Mouse (Mus musculus) hindbrain, embryonic 16.5 days (tissue): ENCODE results near the gene Pou2f2. TPM values are rescaled to one million over a fixed set of nuclear protein-coding genes. Genes with fewer than 3 reads are reported as not detected.

Source experiments
- ATAC-seq: fragments of 200-750 bp; cut with Nextera tagmentation; 2 replicates; pipeline ENCODE4 v1.8.0; 2017; ENCODE audit warnings: moderate TSS enrichment, moderate library complexity
- H3K27ac ChIP-seq: fragments of 300-500 bp; sonication (generic); 2 replicates; pipeline ENCODE4 v1.5.1; 2014; ENCODE audit warnings: low read depth, mild to moderate bottlenecking, control low read depth, low read length, moderate library complexity
- H3K27me3 ChIP-seq: fragments of 300-500 bp; sonication (generic); replicated peaks from 2 replicates; pipeline ENCODE4 v1.6.1; 2014; ENCODE audit warnings: low read length; ENCODE audit not compliant: control insufficient read depth, insufficient read depth
- H3K36me3 ChIP-seq: fragments of 300-500 bp; sonication (generic); 2 replicates; pipeline ENCODE4 v1.6.1; 2014; ENCODE audit warnings: mild to moderate bottlenecking, low read length, moderate library complexity, mixed read lengths; ENCODE audit not compliant: control insufficient read depth, insufficient read depth
- H3K4me1 ChIP-seq: fragments of 300-500 bp; sonication (generic); 2 replicates; pipeline ENCODE4 v1.6.1; 2014; ENCODE audit warnings: low read depth, low read length; ENCODE audit not compliant: control insufficient read depth, insufficient read depth
- H3K4me2 ChIP-seq: fragments of 300-500 bp; sonication (generic); 2 replicates; pipeline ENCODE4 v1.6.1; 2014; ENCODE audit warnings: mild to moderate bottlenecking, low read length, control low read depth, moderate library complexity
- H3K4me3 ChIP-seq: fragments of 300-500 bp; sonication (generic); 2 replicates; pipeline ENCODE4 v1.5.1; 2014; ENCODE audit warnings: mild to moderate bottlenecking, low read length, control low read depth, moderate library complexity
- H3K9ac ChIP-seq: fragments of 300-500 bp; sonication (generic); 2 replicates; pipeline ENCODE4 v1.6.1; 2014; ENCODE audit warnings: low read depth, mild to moderate bottlenecking, control low read depth, low read length, moderate library complexity
- H3K9me3 ChIP-seq: fragments of 300-500 bp; sonication (generic); 2 replicates; pipeline ENCODE4 v1.6.1; 2014; ENCODE audit warnings: mild to moderate bottlenecking, low read length, moderate library complexity; ENCODE audit not compliant: control insufficient read depth
- WGBS: fragments of 180-500 bp; shearing (Covaris S2); extraction: QIAGEN DNeasy Blood & Tissue Kit; methylation state at CpG from one replicate; pipeline ENCODE4 v1.1.7; 2014; 5-methylcytosine and 5-hydroxymethylcytosine counted together
- polyA plus RNA-seq: library from polyadenylated mRNA; unstranded; fragments of >200 nt; fragmentation: Nextera tagmentation; extraction: Ambion mirVana; gene quantifications from 2 replicates; pipeline ENCODE4 v1.2.1, GENCODE M21; 2015

Pou2f2 gene
- polyA plus RNA-seq, 1 experiment from 2014 or later: 19.8 TPM

DNA sequence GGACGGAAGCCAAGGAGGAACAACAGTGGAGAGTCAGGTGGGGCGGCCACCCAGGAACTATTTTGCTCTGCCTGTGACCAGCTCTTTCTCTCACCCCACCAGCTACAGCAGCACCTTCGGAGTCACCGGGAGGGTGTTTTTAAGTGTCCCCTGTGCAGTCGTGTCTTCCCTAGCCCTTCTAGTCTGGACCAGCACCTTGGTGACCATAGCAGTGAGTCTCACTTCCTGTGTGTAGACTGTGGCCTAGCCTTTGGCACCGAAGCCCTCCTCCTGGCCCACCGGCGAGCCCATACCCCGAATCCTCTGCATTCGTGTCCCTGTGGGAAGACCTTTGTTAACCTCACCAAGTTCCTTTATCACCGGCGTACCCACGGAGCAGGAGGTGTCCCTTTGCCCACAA, 99.1 kb downstream of the Pou2f2 start:
- WGBS: 95% methylated on average over 13 of the region's 13 CpGs

DNA sequence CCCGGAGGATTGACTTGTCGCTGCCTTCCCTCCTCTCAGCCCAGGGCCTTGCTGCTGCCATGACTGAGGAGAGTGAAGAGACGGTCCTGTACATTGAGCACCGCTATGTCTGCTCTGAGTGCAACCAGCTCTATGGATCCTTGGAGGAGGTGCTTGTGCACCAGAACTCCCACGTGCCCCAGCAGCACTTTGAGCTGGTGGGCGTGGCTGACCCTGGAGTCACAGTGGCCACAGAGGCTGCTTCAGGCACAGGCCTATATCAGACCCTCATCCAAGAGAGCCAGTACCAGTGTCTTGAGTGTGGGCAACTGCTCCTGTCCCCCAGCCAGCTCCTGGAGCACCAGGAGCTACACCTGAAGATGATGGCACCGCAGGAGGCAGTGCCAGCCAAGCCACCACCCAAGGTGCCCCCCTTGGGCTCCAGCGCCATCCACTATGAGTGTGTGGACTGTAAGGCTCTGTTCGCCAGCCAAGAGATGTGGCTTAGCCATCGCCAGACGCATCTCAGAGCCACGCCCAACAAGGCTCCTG, 100.0 kb downstream of the Pou2f2 start:
- no peak for ATAC-seq
- 77% methylated on average over 12 of the region's 12 CpGs for WGBS
- no peaks in the 10 kb centered on the region for H3K9me3 ChIP-seq
- H3K36me3 ChIP-seq: peaks cover 31% of the 10 kb centered on the region
- no peak overlapping the region for H3K4me2 ChIP-seq
- H3K9ac ChIP-seq: no peak overlapping the region
- no peak overlapping the region for H3K27ac ChIP-seq
- no peak overlapping the region for H3K4me3 ChIP-seq
- peaks cover 21% of the 10 kb centered on the region for H3K4me1 ChIP-seq
- H3K27me3 ChIP-seq: no peaks in the 10 kb centered on the region

More for the DNA sequence above, 99.1 kb downstream of the Pou2f2 start:
- Histone ChIP-seq H3K4me2 (no peak overlapping the region), H3K27me3 (no peaks in the 10 kb centered on the region), H3K27ac (no peak overlapping the region), H3K36me3 (peaks cover 31% of the 10 kb centered on the region), H3K4me1 (peaks cover 21% of the 10 kb centered on the region), H3K9ac (no peak overlapping the region), H3K9me3 (no peaks in the 10 kb centered on the region), H3K4me3 (no peak overlapping the region)
- no peak for ATAC-seq

DNA sequence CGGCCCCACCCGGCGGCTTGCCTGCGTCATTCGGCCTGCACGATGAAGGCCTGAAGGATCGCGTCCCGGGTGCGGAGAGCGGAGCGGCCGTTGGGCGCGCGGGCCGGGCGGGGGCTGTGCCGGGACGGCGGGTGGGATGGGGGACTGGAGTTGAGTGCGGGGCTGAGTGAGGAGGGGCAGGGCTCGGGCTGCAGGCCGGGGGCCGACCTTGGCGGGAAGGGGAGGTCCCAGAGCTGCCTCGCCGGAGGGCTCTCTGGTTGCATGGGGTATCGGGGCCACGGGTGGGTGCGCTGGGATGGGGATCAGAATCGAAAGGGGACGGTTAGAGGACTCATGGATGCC, 102.1 kb downstream of the Pou2f2 start:
- no peak for ATAC-seq
- no peaks in the 10 kb centered on the region for H3K9me3 ChIP-seq
- no peaks in the 10 kb centered on the region for H3K27me3 ChIP-seq
- H3K4me1 ChIP-seq: peaks cover 31% of the 10 kb centered on the region
- H3K27ac ChIP-seq: peak overlapping the region; percentile 97
- H3K36me3 ChIP-seq: peaks cover 25% of the 10 kb centered on the region
- peak overlapping the region; percentile 82 for H3K9ac ChIP-seq
- H3K4me2 ChIP-seq: peak overlapping the region; percentile 81
- peak overlapping the region; percentile 97 for H3K4me3 ChIP-seq
- WGBS: 0% methylated on average over 33 of the region's 33 CpGs

DNA sequence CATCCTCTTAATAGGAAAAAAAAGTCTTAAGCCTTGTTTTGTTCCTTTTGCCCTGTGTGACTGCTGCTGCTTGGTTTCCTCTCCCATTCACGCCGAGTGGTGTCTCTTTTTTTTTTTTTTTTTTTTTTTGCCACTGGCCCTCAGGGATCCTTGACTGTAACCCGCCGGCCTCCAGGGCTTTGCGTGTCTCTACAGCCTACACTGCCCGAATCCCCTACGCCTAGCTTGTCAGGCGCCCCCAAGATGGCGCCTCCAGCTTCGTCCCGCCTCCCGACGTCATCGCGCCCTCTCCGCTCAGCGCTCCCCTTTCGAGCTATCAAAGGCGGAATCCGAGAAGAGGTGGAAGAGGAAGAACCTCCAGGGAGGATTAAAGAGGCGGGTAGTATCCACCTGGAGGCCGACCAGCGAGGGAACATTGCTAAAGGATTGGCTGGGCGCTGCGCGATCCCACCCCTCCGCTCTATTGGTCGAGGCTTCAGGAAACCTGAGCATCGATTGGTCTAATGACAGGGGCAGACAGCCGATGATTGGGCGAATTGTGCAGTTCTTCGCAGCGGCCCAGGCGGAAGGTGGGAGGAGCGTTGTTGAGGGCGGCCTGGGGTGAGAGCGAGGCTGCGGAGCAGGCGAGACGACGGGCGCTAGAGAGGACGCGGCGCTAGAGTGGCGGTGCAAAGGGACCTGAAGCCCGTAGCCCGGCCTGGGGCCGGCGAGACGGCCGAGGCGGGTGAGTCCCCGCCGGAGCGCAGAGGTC, 102.7 kb downstream of the Pou2f2 start:
- Histone ChIP-seq H3K27me3 (no peaks in the 10 kb centered on the region), H3K4me2 (peak overlapping the region; percentile 81), H3K27ac (peak overlapping the region; percentile 97), H3K9ac (peak overlapping the region; percentile 82), H3K4me1 (peaks cover 31% of the 10 kb centered on the region), H3K9me3 (no peaks in the 10 kb centered on the region), H3K36me3 (peaks cover 20% of the 10 kb centered on the region), H3K4me3 (peak overlapping the region; percentile 97)
- under 1% methylated on average over 56 of the region's 56 CpGs for WGBS
- peak; percentile 97 for ATAC-seq

DNA sequence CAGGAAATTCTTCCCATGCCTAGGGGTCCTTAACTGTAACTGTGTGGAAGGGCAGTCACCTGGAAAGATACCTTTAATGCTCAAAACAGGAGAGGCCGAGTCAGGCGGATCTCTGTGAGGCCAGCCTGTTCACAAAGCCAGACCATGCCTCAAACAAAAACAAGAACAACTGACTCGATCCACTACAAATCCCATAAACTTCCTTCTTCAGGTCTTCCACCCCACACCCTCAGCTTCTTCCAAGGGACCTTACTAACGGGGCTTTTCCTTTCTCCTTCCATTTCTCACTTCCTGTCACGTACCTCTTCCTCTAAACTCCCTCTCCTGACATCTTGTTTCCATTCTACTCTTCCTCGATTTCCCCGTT, 103.2 kb downstream of the Pou2f2 start:
- Histone ChIP-seq H3K27ac (peak overlapping the region; percentile 76), H3K9ac (peak overlapping the region; percentile 61), H3K4me3 (peak overlapping the region; percentile 97), H3K9me3 (no peaks in the 10 kb centered on the region), H3K27me3 (no peaks in the 10 kb centered on the region), H3K4me2 (peak overlapping the region; percentile 75), H3K4me1 (peaks cover 32% of the 10 kb centered on the region), H3K36me3 (peaks cover 14% of the 10 kb centered on the region)
- WGBS: 22% methylated on average over 7 of the region's 7 CpGs
- ATAC-seq: no peak

DNA sequence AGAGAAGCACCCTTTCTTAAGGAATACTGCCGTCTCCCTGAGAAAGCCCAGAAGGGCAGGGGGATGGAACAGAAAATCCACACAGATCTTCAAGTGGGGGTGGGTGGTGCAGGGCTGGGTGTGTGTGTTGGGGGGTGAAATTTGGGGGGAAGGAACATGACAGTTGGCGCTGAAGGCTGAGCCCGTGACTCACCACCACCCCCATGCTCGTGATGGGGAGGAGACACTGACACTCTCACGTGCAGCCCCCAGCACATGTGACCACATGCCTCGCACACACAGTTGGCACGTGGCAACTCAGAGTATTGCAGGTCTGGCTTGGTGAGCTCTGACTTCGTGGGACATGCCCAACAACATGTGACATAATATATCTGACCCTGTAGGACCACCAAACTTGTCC, 105.6 kb downstream of the Pou2f2 start:
- H3K9me3 ChIP-seq: no peaks in the 10 kb centered on the region
- no peaks in the 10 kb centered on the region for H3K27me3 ChIP-seq
- no peak overlapping the region for H3K4me3 ChIP-seq
- no peak overlapping the region; the same call in 1 of the 2 replicates for H3K4me2 ChIP-seq
- ATAC-seq: no peak
- peaks cover 48% of the 10 kb centered on the region for H3K4me1 ChIP-seq
- 83% methylated on average over 8 of the region's 8 CpGs for WGBS
- no peaks in the 10 kb centered on the region for H3K36me3 ChIP-seq
- no peak overlapping the region for H3K9ac ChIP-seq
- peak overlapping the region; percentile 88 for H3K27ac ChIP-seq

DNA sequence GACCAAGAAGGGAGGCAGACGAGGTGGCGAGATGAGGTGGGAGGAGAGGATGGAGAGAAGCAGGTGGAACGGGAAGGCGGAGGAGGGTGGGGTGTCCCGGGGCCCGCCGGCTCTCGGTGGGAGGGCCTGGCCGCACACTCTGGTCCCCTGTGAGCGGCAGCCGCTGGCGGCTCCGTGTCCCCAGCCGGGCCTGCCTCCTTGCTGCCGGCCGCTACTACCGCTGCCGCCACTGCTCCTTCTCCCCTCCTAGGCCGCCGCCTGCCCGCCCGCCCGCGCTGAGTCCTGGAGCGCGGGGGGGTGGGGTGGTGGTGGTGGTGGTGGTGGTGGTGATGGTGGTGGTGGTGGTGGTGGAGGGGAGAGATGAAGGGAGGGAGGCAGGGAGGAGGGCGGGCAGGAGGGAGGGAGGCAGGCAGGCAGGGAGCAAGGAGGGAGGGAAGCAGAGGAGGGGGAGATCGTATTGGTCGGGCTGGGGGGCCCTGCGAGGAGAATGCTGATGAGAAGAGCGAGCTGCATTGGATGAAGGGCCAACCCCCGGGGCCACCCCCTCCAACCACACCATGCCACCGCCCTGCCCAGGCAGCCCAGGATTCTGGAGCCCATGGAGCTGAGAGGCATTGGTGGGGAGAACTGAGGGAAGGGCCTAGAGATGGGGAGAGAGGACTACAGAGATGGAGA, 106.7 kb downstream of the Pou2f2 start:
- H3K4me1 ChIP-seq: peaks cover 45% of the 10 kb centered on the region
- H3K27ac ChIP-seq: peak overlapping the region; percentile 88
- peak overlapping the region; percentile 80 for H3K4me3 ChIP-seq
- WGBS: 0% methylated on average over 12 of the region's 33 CpGs
- peak; percentile 35 for ATAC-seq
- H3K9me3 ChIP-seq: no peaks in the 10 kb centered on the region
- H3K36me3 ChIP-seq: peaks cover 3% of the 10 kb centered on the region
- H3K27me3 ChIP-seq: no peaks in the 10 kb centered on the region
- H3K4me2 ChIP-seq: peak overlapping the region; percentile 61
- H3K9ac ChIP-seq: peak overlapping the region; percentile 84

DNA sequence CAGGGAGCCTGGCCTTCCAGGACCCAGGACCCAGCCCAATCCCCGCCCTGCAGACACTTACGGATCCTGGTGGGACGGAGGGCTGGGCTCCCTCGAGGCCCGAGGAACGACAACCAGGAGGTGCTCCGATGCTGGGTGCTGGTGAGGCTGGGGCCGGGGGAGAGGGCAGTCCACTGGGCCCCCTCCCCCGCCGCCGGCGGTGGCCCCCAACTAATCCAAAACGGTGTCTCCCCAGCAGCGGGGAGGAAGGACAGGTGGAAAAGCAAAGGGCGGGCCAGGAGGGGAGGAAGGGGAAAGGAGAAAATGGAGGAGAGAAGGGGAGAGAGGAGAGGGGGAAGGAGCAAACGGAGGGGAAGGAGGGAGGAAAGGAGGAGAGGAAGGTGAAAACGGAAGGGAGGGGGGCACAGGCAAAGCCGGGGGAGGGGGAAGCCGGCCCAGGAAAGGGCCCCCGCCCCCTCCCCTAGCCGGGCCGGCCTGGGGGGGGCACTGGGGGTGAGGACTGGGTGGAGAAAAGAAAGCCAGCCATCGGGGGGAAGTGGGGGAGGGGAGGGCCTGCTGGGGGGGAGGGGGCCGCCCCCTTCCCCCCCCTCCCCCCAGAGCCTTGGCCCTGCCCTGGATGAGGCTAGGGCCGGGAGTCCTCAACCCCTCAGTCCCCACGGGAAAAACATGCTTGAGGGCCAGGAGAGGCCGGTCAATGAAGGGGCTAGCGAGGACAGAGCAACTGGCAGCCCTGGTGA, 107.4 kb downstream of the Pou2f2 start, which contains the start of the genes Grik5 and Zfp574:
TSS of gene Grik5 (minus strand) at position 368 of the 737 bp plus-strand sequence.
TSS of gene Zfp574 (plus strand) at position 589 of the 737 bp plus-strand sequence.
- Histone ChIP-seq H3K9me3 (no peaks in the 10 kb centered on the region), H3K4me1 (peaks cover 45% of the 10 kb centered on the region), H3K4me3 (peak within 1 kb of the TSS; percentile 80), H3K9ac (peak within 1 kb of the TSS; percentile 84), H3K27me3 (no peaks in the 10 kb centered on the region), H3K36me3 (peaks cover 9% of the 10 kb centered on the region), H3K27ac (peak within 1 kb of the TSS; percentile 88), H3K4me2 (peak within 1 kb of the TSS; percentile 61)
- ATAC-seq: no peak
- WGBS: under 1% methylated on average over 28 of the region's 28 CpGs
